In the genomic region with DNA sequence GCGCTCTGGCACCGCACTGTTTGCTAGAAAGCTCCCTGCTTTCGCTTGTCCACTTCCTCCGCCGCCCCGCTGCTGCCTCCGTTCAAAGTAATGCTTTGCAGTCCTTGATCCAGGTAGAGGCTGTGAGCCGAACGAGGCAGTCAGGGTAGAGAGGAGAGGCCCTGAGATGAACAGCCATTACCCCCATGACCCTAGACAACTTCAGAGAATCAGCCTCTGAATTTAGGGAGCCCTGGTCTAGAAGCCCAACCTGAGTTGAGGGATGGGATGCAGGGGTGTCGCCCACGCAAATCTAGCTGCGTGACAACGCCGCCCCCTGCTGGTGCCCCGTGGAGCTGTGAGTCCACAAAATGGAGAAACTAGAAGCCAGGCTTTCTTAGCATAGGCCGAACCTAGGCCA, we compare ENCODE assay signal across 8 mouse cellular contexts. TPM values are rescaled to one million over a fixed set of nuclear protein-coding genes. Genes with fewer than 3 reads are reported as not detected.
A peak's percentile ranks its signal among the peaks of the same experiment; 100 is the strongest.
DNase-seq lines count a peak whose midpoint lies in the region; ATAC-seq lines count a peak whose summit lies in the region.

No protein-coding gene starts in this region.

- no peaks in the 10 kb centered on the region for H3K36me3 ChIP-seq in hindbrain, embryonic 12.5 days

- H3K4me3 ChIP-seq in hindbrain, embryonic 12.5 days, result peak overlapping the region; percentile 57

- DNase-seq in MN1 (ENCODE audit: low spot score), result peak; percentile 85
- DNase-seq in cerebellum, postnatal 10 days, result peak; percentile 96 to 98
- peak; percentile 62 to 83 for DNase-seq in frontal cortex, postnatal 10 days (ENCODE audit: low spot score in 2 of 2)
- peak; percentile 86 to 90 for DNase-seq in layer of hippocampus, postnatal 14 days (ENCODE audit: low spot score in 2 of 2)
- DNase-seq in lung, postnatal 10 days, result peak; percentile 91
- peak; percentile 90 for DNase-seq in ovary, postnatal 14 days (ENCODE audit: low spot score)
- peak; percentile 86 for DNase-seq in thymus, postnatal 25 days

- peaks cover 9% of the 10 kb centered on the region; the same call in 1 of the 2 replicates for H3K4me1 ChIP-seq in hindbrain, embryonic 12.5 days

- H3K4me2 ChIP-seq in hindbrain, embryonic 12.5 days (replicated peaks), result peak overlapping the region; percentile 84

- peak; percentile 66 for ATAC-seq in hindbrain, embryonic 12.5 days (ENCODE audit: low FRiP score)

- H3K27ac ChIP-seq in hindbrain, embryonic 12.5 days, result peak overlapping the region; percentile 69; the same call in 1 of the 2 replicates

- H3K27me3 ChIP-seq in hindbrain, embryonic 12.5 days, result peaks cover 17% of the 10 kb centered on the region

- H3K9me3 ChIP-seq in hindbrain, embryonic 12.5 days (replicated peaks), result no peaks in the 10 kb centered on the region

- 2% methylated on average over 16 of the region's 16 CpGs for WGBS in hindbrain, embryonic 12.5 days

- H3K9ac ChIP-seq in hindbrain, embryonic 12.5 days, result peak overlapping the region; percentile 65; the same call in 1 of the 2 replicates

RNA-seq across cellular contexts. Expression of a gene that starts 1.1 kb away (rescaled TPM):
- 9.9 and 11.0 TPM in 2 replicates for polyA plus RNA-seq in hindbrain, embryonic 12.5 days (2016; fragmentation: Nextera tagmentation; extraction: Ambion mirVana)
- 1 to 10 TPM; 2.6 to 3.6 TPM for total RNA-seq in layer of hippocampus, postnatal 14 days (2021)

RNA-seq across cellular contexts. Expression of a gene that starts 15.7 kb away (rescaled TPM):
- not detected in 2 replicates for polyA plus RNA-seq in hindbrain, embryonic 12.5 days (2016; fragmentation: Nextera tagmentation; extraction: Ambion mirVana)
- not detected for total RNA-seq in layer of hippocampus, postnatal 14 days (2021)

Comparison
In these comparisons a context has a peak if more than half of its experiments do, and no peak if none do; other contexts are left out.
1. Peak in every context shown above with its lines: DNase-seq, ATAC-seq, H3K4me3 ChIP-seq and H3K27ac ChIP-seq.